Mouse (Mus musculus) liver, embryonic 13.5 days (tissue): ENCODE results near the gene Clcn2. TPM values are rescaled to one million over a fixed set of nuclear protein-coding genes. Genes with fewer than 3 reads are reported as not detected.

Source experiments
- polyA plus RNA-seq: library from polyadenylated mRNA; unstranded; fragments of >200 nt; fragmentation: Nextera tagmentation; extraction: Ambion mirVana; gene quantifications from 2 replicates; pipeline ENCODE4 v1.2.1, GENCODE M21; 2015

Clcn2 gene
- polyA plus RNA-seq, 1 experiment from 2014 or later = 7.6 TPM

Other genes with a start within 250 kb of the Clcn2 start
- gene Eif2b5, start 218.9 kb downstream of the Clcn2 start, polyA plus RNA-seq = 71.1 and 75.5 TPM in 2 replicates
- 3.7 and 4.8 TPM in 2 replicates for gene Dvl3, start 200.8 kb downstream of the Clcn2 start, polyA plus RNA-seq
- 413 and 466 TPM in 2 replicates for gene Ap2m1, start 182.3 kb downstream of the Clcn2 start, polyA plus RNA-seq
- 27.0 and 27.9 TPM in 2 replicates for gene Abcf3, start 169.2 kb downstream of the Clcn2 start, polyA plus RNA-seq
- 0.21 and 0.23 TPM in 2 replicates for gene Vwa5b2, start 128.3 kb downstream of the Clcn2 start, polyA plus RNA-seq
- 21.5 and 23.7 TPM in 2 replicates for gene Eef1akmt4, start 106.2 kb downstream of the Clcn2 start, polyA plus RNA-seq
- not detected in 2 replicates for gene Gm49333, start 106.1 kb downstream of the Clcn2 start, polyA plus RNA-seq
- 27.6 and 29.0 TPM in 2 replicates for gene Alg3, start 106.0 kb downstream of the Clcn2 start, polyA plus RNA-seq
- 0.10 and 0.30 TPM in 2 replicates for gene Camk2n2, start 96.5 kb downstream of the Clcn2 start, polyA plus RNA-seq
- 0.20 and 0.39 TPM in 2 replicates for gene Ece2, start 87.9 kb downstream of the Clcn2 start, polyA plus RNA-seq
- 222 and 257 TPM in 2 replicates for gene Psmd2, start 66.1 kb downstream of the Clcn2 start, polyA plus RNA-seq
- gene Eif4g1, start 49.4 kb downstream of the Clcn2 start, polyA plus RNA-seq = 99.1 and 114 TPM in 2 replicates
- gene Fam131a, start 24.5 kb downstream of the Clcn2 start, polyA plus RNA-seq = 1.0 TPM in 2 replicates
- gene Polr2h, start 81 bp downstream of the Clcn2 start, polyA plus RNA-seq = 59.1 and 64.7 TPM in 2 replicates
- gene Chrd, start 15.4 kb upstream of the Clcn2 start, polyA plus RNA-seq = 0.31 and 0.38 TPM in 2 replicates
- gene Thpo, start 16.8 kb upstream of the Clcn2 start, polyA plus RNA-seq = 3.2 and 4.0 TPM in 2 replicates